Mouse (Mus musculus): ENCODE measurements around the gene Pecam1.
A peak's percentile ranks its signal among the peaks of the same experiment; 100 is the strongest.
"Not testable (repeated sequence)": the region's sequence is repeated elsewhere in the genome, so short reads cannot be mapped to it uniquely, and the experiment has no call there.

Gene Pecam1

DNA sequence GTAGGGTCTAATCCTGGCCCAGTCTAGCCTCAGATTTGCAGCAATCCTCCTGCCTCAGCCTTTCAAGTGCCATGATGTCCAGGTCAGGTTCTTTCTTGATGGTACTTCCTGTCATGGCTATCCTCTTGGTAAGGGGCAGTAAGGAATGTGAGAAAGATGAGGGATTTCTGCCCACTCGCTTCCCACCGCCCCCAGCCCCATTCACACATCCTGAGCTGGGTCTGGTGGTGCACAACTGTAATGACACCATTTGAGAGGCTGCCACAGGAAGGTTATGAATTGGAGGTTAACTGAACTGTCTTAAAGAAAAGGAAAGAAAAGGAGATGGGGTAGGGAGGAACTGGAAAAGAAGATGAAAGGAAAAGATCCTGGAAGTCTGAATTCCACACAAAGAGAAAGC lies 84.6 kb downstream of the Pecam1 start:
- no peak for DNase-seq

- peak; percentile 56 to 73 for DNase-seq
These were observed 85.1 kb downstream of the Pecam1 start for GRCm38 (mm10) chr11:106665328-106665727.

- peak in 1 of 2 experiments; percentile 20 for DNase-seq
These were observed 85.7 kb downstream of the Pecam1 start for GRCm38 (mm10) chr11:106664691-106665090.

GRCm38 (mm10) chr11:106663838-106664237 lies 86.6 kb downstream of the Pecam1 start:
- DNase-seq: no peak

DNA sequence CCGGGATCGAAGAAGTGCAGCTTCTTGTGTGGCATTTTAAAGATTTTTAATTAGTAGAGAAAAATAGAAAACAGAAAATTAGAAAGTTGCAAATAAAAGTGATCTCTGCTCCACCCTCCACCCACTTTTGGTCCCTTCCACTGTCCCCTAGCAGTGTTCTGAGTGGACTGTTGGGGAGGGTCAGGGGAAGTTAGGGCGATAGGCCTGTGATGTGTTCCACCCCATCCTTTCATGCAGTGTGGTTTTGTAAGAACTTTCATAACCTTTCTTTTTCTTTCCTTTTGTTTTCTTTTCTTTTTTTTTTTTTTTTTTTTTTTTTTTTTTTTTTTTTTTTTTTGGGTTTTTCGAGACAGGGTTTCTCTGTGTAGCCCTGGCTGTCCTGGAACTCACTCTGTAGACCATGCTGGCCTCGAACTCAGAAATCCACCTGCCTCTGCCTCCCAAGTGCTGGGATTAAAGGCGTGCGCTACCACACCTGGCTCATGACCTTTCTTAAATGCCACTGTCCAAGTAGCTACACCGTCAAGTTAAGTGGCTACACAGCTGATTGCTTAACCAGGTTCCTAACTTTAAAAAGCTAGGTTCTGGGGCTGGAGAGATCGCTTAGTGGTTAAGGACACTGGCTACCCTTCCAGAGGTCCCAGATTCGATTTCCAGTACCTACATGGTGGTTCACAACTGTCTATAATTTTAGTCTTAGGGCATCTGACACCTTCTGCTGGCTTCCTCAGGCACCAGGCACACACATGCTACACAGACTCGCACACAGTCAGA lies 87.6 kb downstream of the Pecam1 start:
- no peak for DNase-seq

GRCm38 (mm10) chr11:106660453-106661081 lies 89.9 kb downstream of the Pecam1 start:
- peak; percentile 30 to 35 for DNase-seq

- DNase-seq: no peak
These were observed 90.7 kb downstream of the Pecam1 start for GRCm38 (mm10) chr11:106659598-106660295.

GRCm38 (mm10) chr11:106658051-106658880 lies 92.2 kb downstream of the Pecam1 start:
- DNase-seq: peak; percentile 35 to 58

DNA sequence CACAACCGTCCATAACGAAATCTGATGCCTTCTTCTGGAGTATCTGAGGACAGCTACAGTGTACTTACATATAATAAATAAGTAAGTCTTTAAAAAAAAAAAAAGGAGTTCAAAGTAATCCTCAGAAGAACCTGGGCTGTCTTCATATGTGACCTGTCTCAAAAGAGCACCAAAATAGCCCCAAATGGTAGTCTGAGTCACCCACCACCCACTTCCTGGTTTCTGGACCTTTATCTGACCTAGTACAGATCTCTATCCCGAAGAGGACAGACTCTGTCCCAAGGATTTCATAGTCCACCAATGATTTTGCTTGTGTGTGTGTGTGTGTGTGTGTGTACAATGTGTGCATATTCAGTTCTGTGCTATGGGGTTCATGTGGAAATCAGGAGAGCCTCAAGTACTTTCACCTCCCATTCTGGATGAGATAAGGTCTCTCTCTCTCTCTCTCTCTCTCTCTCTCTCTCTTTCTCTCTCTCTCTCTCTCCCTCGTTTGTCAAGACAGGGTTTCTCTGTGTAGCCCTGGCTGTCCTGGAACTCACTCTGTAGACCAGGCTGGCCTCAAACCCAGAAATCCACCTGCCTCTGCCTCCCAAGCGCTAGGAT lies 93.4 kb downstream of the Pecam1 start:
- not testable (repeated sequence) for DNase-seq

DNA sequence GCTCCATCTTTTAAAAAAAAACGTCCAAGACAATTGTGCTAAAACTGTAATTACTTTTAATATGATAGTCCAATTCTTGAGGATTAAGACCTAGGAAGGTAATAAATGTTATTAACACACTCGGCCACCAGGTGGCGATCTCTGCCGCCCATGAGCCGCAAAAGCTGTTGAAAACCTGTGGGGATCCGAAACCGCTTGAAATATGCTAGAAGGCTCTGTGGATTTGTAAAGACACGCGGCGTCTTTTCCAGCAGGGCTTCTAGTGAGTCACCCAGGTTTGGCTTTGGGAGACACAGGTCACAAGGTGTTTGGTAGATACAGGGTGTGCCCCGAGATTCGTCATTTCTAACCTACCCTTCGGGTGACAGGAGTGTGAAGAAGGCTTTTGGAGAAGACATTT lies 102.1 kb downstream of the Pecam1 start:
- DNase-seq: peak; percentile 76 to 81

DNA sequence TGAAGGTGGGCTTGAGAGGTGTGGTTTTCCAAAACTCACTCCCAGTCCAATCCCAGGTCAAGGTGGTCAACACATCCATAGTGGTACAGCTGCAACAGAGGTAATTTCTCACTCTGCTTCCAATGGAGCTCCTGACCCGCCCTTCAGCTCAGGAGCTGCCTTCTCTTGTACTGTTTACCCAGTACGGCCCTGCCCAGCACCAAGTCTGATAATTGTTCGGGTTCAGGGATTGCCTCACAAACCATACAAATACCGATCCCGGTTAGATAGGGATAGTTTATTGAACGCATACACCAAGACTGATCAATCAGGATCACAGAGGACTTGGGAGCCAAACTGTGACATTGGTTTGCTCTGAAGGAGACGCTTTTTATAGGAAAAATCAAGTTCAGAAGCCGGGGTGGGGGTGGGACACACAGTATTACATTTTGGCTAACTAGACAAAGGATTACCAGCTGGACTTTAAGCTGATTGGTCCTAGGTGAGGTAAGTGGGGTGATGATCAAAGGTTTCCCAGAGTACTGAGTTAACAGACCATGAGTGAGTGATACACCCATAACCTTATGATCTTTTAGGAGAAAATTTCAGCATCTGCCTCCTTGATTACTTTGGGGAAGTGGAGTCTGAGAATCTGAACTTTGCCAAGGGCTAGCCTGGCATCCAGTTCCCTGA lies 107.3 kb downstream of the Pecam1 start:
- no peak for DNase-seq

GRCm38 (mm10) chr11:106641580-106641979 lies 108.8 kb downstream of the Pecam1 start:
- DNase-seq: no peak

- DNase-seq: no peak
These were observed 110.4 kb downstream of the Pecam1 start for GRCm38 (mm10) chr11:106640059-106640458.

DNA sequence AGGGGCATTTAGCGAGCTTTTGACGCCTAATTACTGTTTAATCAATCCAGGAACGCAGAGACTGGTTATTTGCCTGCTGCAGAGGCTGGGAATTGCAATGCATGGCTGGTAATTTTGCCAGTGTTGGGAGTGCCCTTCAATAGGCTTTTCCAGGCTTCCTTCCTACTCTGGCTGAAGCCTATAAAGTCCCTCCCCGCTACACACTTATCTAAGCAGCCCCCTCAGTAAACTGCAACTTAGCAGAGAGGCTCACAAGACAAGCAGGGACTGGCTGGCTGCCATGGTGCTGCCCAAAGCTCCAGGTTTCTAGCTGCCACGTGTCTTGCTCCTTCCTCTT lies 111.1 kb downstream of the Pecam1 start:
- no peak for DNase-seq

DNA sequence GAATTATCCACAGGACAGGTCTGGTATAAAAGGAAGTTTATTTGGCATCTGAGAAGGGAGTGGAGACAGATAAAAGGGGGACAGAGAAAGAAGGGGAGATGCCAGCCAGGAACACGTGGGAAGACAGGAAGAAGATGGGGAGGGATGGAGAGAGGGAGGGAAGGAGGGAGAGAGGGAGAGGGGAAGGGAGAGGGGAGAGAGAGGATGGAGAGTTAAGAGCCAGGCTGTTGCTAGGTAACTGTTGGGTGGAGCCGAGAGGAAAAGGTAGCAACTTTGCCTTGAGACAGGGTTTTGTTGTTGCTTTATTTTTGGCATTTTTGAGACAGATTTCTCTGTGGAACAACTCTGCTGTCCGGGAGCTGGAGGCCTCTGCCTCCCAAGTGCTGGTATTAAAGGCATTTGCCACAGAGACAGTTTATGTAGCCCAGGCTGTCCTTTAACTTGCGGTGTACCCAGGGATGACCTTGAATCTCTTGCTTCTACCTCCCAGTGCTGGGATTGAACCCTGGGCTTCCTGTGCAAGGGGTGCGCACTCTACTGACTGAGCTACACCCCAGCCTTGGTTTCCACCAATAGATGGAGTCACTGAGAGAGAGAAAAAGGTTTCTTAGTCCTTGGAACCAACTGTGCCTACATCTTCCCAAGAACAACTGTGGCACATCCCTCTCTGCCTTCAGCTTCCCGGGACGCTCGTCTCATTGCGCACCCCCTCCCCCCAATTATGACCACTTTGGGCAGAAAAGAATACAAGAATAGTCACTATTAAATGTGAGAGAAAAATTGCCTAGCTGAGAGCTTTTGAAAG lies 111.7 kb downstream of the Pecam1 start:
- no peak for DNase-seq

- DNase-seq: no peak
These were observed 112.7 kb downstream of the Pecam1 start for GRCm38 (mm10) chr11:106637754-106638153.

- DNase-seq: no peak
These were observed 114.5 kb downstream of the Pecam1 start for GRCm38 (mm10) chr11:106635946-106636345.

- not testable (repeated sequence) for DNase-seq
These were observed 116.3 kb downstream of the Pecam1 start for GRCm38 (mm10) chr11:106634175-106634574.

GRCm38 (mm10) chr11:106633456-106633855 lies 117.0 kb downstream of the Pecam1 start:
- DNase-seq: no peak

DNA sequence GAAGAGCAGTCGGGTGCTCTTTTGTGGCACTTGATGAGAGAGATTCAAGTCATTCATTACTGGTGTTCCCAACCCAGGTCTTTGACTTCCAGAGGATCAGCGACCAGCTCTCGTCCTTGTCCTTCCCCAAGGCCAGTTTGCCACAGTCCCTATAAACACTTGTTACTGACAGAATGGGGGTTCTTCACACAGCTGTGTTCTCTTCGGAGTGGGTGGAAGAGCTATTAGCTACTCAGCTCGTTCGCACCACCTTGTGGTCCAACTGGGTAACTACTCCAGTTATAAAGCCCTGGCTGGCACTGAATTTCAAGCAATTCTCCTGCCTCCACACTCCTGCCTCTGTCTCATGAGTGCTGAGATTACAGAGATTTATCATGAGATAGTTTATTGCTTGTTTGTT lies 122.7 kb downstream of the Pecam1 start:
- DNase-seq: peak; percentile 71 to 74

DNA sequence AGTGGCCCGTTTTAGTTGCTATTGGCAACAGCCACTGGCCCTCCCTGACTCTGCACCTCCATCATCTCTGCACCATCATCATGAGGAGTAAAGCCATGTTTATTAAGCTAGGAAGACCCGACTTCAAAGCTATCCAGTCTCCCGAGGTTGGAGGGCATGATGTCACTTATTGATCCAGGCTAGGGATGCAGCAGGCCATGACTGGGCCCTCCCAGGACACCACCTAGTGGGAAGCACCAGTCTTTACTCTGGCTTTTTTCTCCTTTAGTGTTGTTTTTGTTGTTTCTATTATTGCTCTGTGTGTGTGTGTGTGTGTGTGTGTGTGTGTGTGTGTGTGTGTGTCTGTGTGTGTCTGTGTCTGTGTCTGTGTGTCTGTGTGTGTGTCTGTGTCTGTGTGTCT lies 124.9 kb downstream of the Pecam1 start:
- DNase-seq: no peak
